Mouse (Mus musculus) E14TG2a.4 (cell line): Measurements from ENCODE around the gene Gm10436.
"Not testable (repeated sequence)": the region's sequence is repeated elsewhere in the genome, so short reads cannot be mapped to it uniquely, and the experiment has no call there.

Source experiments
- H3K27me3 ChIP-seq: 2 replicates; pipeline ENCODE4 v1.6.1; 2014; ENCODE audit warnings: low read length, control low read depth; ENCODE audit not compliant: insufficient read depth
- H3K36me3 ChIP-seq: 2 replicates; pipeline ENCODE4 v1.6.1; 2014; ENCODE audit warnings: low read length, control low read depth; ENCODE audit not compliant: insufficient read depth
- H3K4me1 ChIP-seq: replicated peaks from 2 replicates; pipeline ENCODE4 v1.6.1; 2014; ENCODE audit warnings: low read depth, low read length, control low read depth
- H3K4me3 ChIP-seq: replicated peaks from 2 replicates; pipeline ENCODE4 v1.5.1; 2014; ENCODE audit warnings: mild to moderate bottlenecking, low read length
- H3K9me3 ChIP-seq: 2 replicates; pipeline ENCODE4 v1.6.1; 2014; ENCODE audit warnings: low read length, control low read depth
- CTCF ChIP-seq: conservative IDR thresholded peaks from 2 replicates; pipeline ENCODE4 v1.5.1; 2014; ENCODE audit warnings: low read length
- NANOG ChIP-seq: IDR thresholded peaks from 2 replicates; pipeline ENCODE4 v1.6.1; 2014; ENCODE audit warnings: borderline replicate concordance, low read length, mixed read lengths
- POU5F1 ChIP-seq: IDR thresholded peaks from 2 replicates; pipeline ENCODE4 v1.6.1; 2014; ENCODE audit warnings: low read length, borderline replicate concordance

Gene Gm10436

DNA sequence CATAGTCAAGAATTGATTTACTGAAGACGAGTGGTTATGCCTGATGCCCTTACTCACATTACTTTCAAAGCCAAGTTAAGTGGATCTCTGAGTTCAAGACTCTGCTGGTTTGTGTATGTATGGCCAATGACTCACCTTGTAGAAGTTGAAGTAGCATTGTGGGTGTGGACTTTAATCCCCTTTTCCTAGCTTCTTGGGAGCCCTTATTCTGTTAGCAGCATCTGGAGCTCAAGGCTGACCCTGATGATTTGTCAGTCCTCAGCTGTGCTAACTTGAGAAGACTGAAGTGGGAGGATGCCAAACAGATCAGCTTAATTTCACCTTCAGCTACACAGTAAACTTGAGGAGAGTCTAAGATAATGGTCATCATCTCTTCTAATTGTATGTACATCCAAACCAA lies at the start of gene Gm10436:
TSS of gene Gm10436 (minus strand) at position 101 of the 400 bp plus-strand sequence.
- not testable (repeated sequence) for H3K4me3 ChIP-seq, H3K27me3 ChIP-seq, H3K9me3 ChIP-seq, H3K4me1 ChIP-seq, H3K36me3 ChIP-seq

DNA sequence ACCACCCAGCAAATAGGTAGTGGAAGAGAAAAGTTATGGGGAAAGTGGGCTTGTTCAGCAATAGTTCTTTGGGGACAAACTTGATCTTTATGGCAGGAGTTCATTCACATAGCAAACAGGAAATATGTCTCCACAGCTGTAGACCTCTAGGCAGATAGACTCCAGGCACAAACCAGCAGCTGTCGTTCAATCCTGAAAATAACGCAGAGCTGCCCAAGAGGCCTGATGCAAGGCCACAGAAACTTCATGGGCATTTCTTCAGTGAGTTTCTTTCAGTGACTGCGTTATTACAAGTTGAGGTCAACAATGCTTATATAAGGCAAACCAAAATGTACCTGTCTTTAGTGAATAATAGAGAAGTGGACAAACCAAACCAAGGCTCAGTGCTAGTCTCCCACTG lies 37.5 kb upstream of the Gm10436 start:
- Histone ChIP-seq H3K9me3 (peaks cover 85% of the 10 kb centered on the region), H3K36me3 (no peaks in the 10 kb centered on the region), H3K27me3 (no peaks in the 10 kb centered on the region), H3K4me1 (no peaks in the 10 kb centered on the region), H3K4me3 (no peak overlapping the region)
- TF ChIP-seq NANOG (no peak), POU5F1 (no peak), CTCF (no peak)

DNA sequence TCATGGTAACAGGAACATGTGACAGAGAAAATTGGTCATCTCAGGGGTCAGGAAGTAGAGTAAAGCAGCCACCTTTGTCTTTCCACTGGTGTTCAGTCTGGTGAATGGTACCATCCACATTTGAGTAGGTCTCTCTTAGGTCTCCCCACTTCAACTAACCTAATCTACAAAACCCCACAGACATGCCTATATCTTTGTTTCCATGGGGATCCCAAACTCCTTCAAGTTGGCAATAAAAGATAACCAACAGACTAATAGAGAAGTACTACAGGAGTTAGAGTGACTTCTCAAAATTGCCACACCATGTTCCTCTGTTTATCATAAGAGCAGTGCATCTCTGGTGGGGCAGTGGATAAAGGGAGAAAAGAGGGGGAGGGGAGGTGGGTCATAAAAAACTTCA lies 36.2 kb upstream of the Gm10436 start:
- H3K9me3 ChIP-seq: peaks cover 86% of the 10 kb centered on the region
- not testable (repeated sequence) for H3K4me1 ChIP-seq

DNA sequence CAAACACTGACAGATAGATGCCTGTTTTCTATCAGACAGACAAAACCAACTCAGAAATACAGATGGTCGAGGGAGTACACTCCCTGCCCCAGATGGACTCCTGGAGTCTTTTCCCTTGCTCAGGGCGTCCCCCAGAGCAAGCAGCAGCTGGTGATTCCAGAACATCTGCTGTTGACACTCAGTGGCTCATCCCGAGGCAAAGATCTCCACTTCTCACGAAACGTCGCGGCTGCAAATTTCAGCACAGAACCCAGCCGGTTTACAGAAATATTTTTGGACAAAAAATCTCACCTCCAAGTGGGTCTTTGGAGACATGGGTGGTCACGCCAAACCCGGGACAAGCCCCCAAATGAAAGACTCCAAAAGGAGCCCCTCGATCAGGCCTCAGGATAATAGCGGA lies 32.7 kb upstream of the Gm10436 start:
- H3K4me3 ChIP-seq: no peak overlapping the region
- no peaks in the 10 kb centered on the region for H3K36me3 ChIP-seq
- H3K9me3 ChIP-seq: peaks cover 64% of the 10 kb centered on the region
- H3K4me1 ChIP-seq: no peaks in the 10 kb centered on the region
- TF ChIP-seq NANOG (no peak), CTCF (no peak), POU5F1 (no peak)
- no peaks in the 10 kb centered on the region for H3K27me3 ChIP-seq

More for the DNA sequence above, 36.2 kb upstream of the Gm10436 start:
- not testable (repeated sequence) for H3K36me3 ChIP-seq, H3K27me3 ChIP-seq, H3K4me3 ChIP-seq

DNA sequence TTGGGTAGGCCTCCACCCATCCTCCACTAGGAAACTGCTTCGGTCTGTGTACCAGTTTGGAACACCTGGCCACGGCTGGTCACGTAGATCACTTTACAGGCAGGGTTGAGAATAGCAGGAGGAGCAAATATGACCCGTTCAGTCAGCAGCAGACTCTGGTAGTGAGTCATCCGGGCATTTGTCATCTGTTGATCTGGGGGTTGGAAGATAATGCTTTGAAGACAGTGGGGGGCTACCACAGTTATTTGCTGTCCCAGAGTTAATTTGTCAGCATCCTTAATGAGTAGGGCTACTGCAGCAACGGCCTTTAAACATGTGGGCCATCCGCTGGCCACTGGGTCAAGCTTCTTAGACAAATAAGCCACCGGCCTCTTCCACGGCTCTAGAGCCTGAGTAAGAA lies 29.6 kb upstream of the Gm10436 start:
- H3K4me1 ChIP-seq, H3K27me3 ChIP-seq, H3K36me3 ChIP-seq, H3K4me3 ChIP-seq: not testable (repeated sequence)
- peaks cover 47% of the 10 kb centered on the region for H3K9me3 ChIP-seq

DNA sequence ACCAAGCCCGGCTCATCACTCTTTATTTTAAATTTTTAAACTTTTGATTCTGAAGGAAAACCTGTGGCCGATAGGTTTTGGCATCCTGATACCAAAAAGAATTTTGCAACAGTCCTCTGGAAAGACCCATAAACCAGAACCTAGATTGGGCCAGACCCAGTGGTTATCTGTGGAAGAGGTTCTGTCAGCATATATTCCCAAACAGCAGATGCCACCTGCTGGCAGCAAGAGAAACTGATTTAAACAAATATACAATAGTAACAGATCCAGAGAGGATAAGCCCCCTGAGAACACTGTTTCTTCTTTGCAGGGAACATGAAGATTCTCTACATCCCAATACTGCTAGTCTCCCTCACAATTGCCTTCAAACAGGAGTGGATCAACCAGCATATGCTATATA lies 20.9 kb upstream of the Gm10436 start:
- TF ChIP-seq CTCF (0 out of 2 replicates have a peak, but pooled peaks have one; percentile 7), NANOG (no peak)

More for the DNA sequence above, 20.9 kb upstream of the Gm10436 start:
- H3K4me1 ChIP-seq: no peaks in the 10 kb centered on the region
- no peaks in the 10 kb centered on the region for H3K27me3 ChIP-seq
- H3K4me3 ChIP-seq: no peak overlapping the region
- 0 out of 2 replicates have a peak, but pooled peaks cover 6% of the 10 kb centered on the region for H3K9me3 ChIP-seq
- no peaks in the 10 kb centered on the region for H3K36me3 ChIP-seq
